Mouse (Mus musculus) limb, embryonic 15.5 days (tissue): ENCODE measurements around the gene Kif13a. TPM values are rescaled to one million over a fixed set of nuclear protein-coding genes. Genes with fewer than 3 reads are reported as not detected.

Experiments
- ATAC-seq: fragments of 200-750 bp; cut with Nextera tagmentation; 2 replicates; pipeline ENCODE4 v1.8.0; 2017; ENCODE audit warnings: low read depth, moderate TSS enrichment; ENCODE audit not compliant: insufficient number of reproducible peaks, low FRiP score, low TSS enrichment
- H3K27ac ChIP-seq: fragments of 300-500 bp; sonication (generic); 2 replicates; pipeline ENCODE4 v1.5.1; 2015; ENCODE audit warnings: moderate library complexity, mild to moderate bottlenecking, inconsistent platforms
- H3K27me3 ChIP-seq: fragments of 300-500 bp; sonication (generic); 2 replicates; pipeline ENCODE4 v1.6.1; 2015; ENCODE audit warnings: inconsistent platforms
- H3K36me3 ChIP-seq: fragments of 300-500 bp; sonication (generic); 2 replicates; pipeline ENCODE4 v1.6.1; 2015; ENCODE audit warnings: inconsistent platforms
- H3K4me1 ChIP-seq: fragments of 300-500 bp; sonication (generic); 2 replicates; pipeline ENCODE4 v1.6.1; 2015; ENCODE audit warnings: inconsistent platforms
- H3K4me2 ChIP-seq: fragments of 300-500 bp; sonication (generic); 2 replicates; pipeline ENCODE4 v1.6.1; 2015; ENCODE audit warnings: mild to moderate bottlenecking, inconsistent platforms
- H3K4me3 ChIP-seq: fragments of 300-500 bp; sonication (generic); 2 replicates; pipeline ENCODE4 v1.5.1; 2015; ENCODE audit warnings: mild to moderate bottlenecking, inconsistent platforms
- H3K9ac ChIP-seq: fragments of 300-500 bp; sonication (generic); 2 replicates; pipeline ENCODE4 v1.6.1; 2015; ENCODE audit warnings: inconsistent platforms
- H3K9me3 ChIP-seq: fragments of 300-500 bp; sonication (generic); 2 replicates; pipeline ENCODE4 v1.6.1; 2016; ENCODE audit warnings: inconsistent platforms
- WGBS: fragments of 180-500 bp; shearing (Covaris S2); methylation state at CpG from one replicate; pipeline ENCODE4 v1.1.7; 2015; 5-methylcytosine and 5-hydroxymethylcytosine counted together
- polyA plus RNA-seq: library from polyadenylated mRNA; unstranded; fragments of >200 nt; fragmentation: Nextera tagmentation; extraction: Ambion mirVana; gene quantifications from 2 replicates; pipeline ENCODE4 v1.2.1, GENCODE M21; 2015

Gene Kif13a
- polyA plus RNA-seq, 1 experiment from 2014 or later, result 23.7 TPM

- Histone ChIP-seq H3K9me3 (no peaks in the 10 kb centered on the region), H3K4me1 (peaks cover 14% of the 10 kb centered on the region), H3K27me3 (no peaks in the 10 kb centered on the region), H3K4me2 (no peak overlapping the region), H3K36me3 (no peaks in the 10 kb centered on the region), H3K4me3 (no peak overlapping the region), H3K27ac (no peak overlapping the region), H3K9ac (no peak overlapping the region)
- no peak for ATAC-seq
- WGBS, result 70% methylated on average over 6 of the region's 6 CpGs
Observed at GRCm38 (mm10) chr13:46880243-46880642, 49.4 kb downstream of the Kif13a start.

GRCm38 (mm10) chr13:46877049-46877448, 52.6 kb downstream of the Kif13a start:
- Histone ChIP-seq H3K4me1 (peaks cover 9% of the 10 kb centered on the region; the same call in 1 of the 2 replicates), H3K4me3 (no peak overlapping the region), H3K9ac (no peak overlapping the region), H3K27me3 (no peaks in the 10 kb centered on the region), H3K9me3 (no peaks in the 10 kb centered on the region), H3K36me3 (no peaks in the 10 kb centered on the region), H3K27ac (no peak overlapping the region), H3K4me2 (no peak overlapping the region)
- 87% methylated on average over 4 of the region's 4 CpGs for WGBS
- no peak for ATAC-seq

GRCm38 (mm10) chr13:46875377-46875776, 54.3 kb downstream of the Kif13a start:
- Histone ChIP-seq H3K4me3 (no peak overlapping the region), H3K36me3 (no peaks in the 10 kb centered on the region), H3K27me3 (no peaks in the 10 kb centered on the region), H3K27ac (no peak overlapping the region), H3K4me2 (no peak overlapping the region), H3K9me3 (no peaks in the 10 kb centered on the region), H3K4me1 (peaks cover 12% of the 10 kb centered on the region; the same call in 1 of the 2 replicates), H3K9ac (no peak overlapping the region)
- 45% methylated on average over 6 of the region's 6 CpGs for WGBS
- no peak for ATAC-seq

GRCm38 (mm10) chr13:46872732-46873131, 56.9 kb downstream of the Kif13a start:
- Histone ChIP-seq H3K4me1 (peaks cover 12% of the 10 kb centered on the region; the same call in 1 of the 2 replicates), H3K9me3 (no peaks in the 10 kb centered on the region), H3K27ac (no peak overlapping the region), H3K27me3 (no peaks in the 10 kb centered on the region), H3K4me2 (no peak overlapping the region), H3K4me3 (no peak overlapping the region), H3K9ac (no peak overlapping the region), H3K36me3 (no peaks in the 10 kb centered on the region)
- no peak for ATAC-seq
- WGBS, result 64% methylated on average over 11 of the region's 11 CpGs

GRCm38 (mm10) chr13:46872194-46872593, 57.5 kb downstream of the Kif13a start:
- H3K36me3 ChIP-seq, result no peaks in the 10 kb centered on the region

GRCm38 (mm10) chr13:46869464-46869863, 60.2 kb downstream of the Kif13a start:
- Histone ChIP-seq H3K27ac (no peak overlapping the region), H3K4me3 (no peak overlapping the region), H3K4me1 (peaks cover 8% of the 10 kb centered on the region; the same call in 1 of the 2 replicates), H3K9me3 (no peaks in the 10 kb centered on the region), H3K4me2 (no peak overlapping the region), H3K9ac (no peak overlapping the region), H3K27me3 (no peaks in the 10 kb centered on the region), H3K36me3 (no peaks in the 10 kb centered on the region)
- 79% methylated on average over 13 of the region's 13 CpGs for WGBS
- ATAC-seq, result no peak

More at GRCm38 (mm10) chr13:46872194-46872593, 57.5 kb downstream of the Kif13a start:
- no peak overlapping the region for H3K4me3 ChIP-seq
- H3K9me3 ChIP-seq, result no peaks in the 10 kb centered on the region
- no peak overlapping the region for H3K9ac ChIP-seq
- peaks cover 8% of the 10 kb centered on the region; the same call in 1 of the 2 replicates for H3K4me1 ChIP-seq
- no peak for ATAC-seq
- no peaks in the 10 kb centered on the region for H3K27me3 ChIP-seq
- no peak overlapping the region for H3K4me2 ChIP-seq
- WGBS, result 53% methylated on average over 6 of the region's 6 CpGs
- H3K27ac ChIP-seq, result no peak overlapping the region

GRCm38 (mm10) chr13:46863169-46863748, 66.4 kb downstream of the Kif13a start:
- no peak for ATAC-seq
- Histone ChIP-seq H3K4me3 (no peak overlapping the region), H3K9me3 (no peaks in the 10 kb centered on the region), H3K27me3 (no peaks in the 10 kb centered on the region), H3K27ac (no peak overlapping the region), H3K36me3 (no peaks in the 10 kb centered on the region), H3K4me1 (no peaks in the 10 kb centered on the region), H3K9ac (no peak overlapping the region), H3K4me2 (no peak overlapping the region)
- WGBS, result 84% methylated on average over 3 of the region's 3 CpGs

- WGBS, result 89% methylated on average over 2 of the region's 2 CpGs
Observed at GRCm38 (mm10) chr13:46859876-46860275, 69.8 kb downstream of the Kif13a start.

GRCm38 (mm10) chr13:46859173-46859572, 70.5 kb downstream of the Kif13a start:
- Histone ChIP-seq H3K27ac (no peak overlapping the region), H3K9me3 (no peaks in the 10 kb centered on the region), H3K4me1 (no peaks in the 10 kb centered on the region), H3K4me3 (no peak overlapping the region), H3K27me3 (no peaks in the 10 kb centered on the region), H3K4me2 (no peak overlapping the region), H3K9ac (no peak overlapping the region), H3K36me3 (no peaks in the 10 kb centered on the region)
- WGBS, result 93% methylated on average over 2 of the region's 2 CpGs
- ATAC-seq, result no peak

More at GRCm38 (mm10) chr13:46859876-46860275, 69.8 kb downstream of the Kif13a start:
- no peak overlapping the region for H3K4me3 ChIP-seq
- no peak overlapping the region for H3K9ac ChIP-seq
- no peaks in the 10 kb centered on the region for H3K4me1 ChIP-seq
- ATAC-seq, result no peak
- H3K36me3 ChIP-seq, result no peaks in the 10 kb centered on the region
- no peak overlapping the region for H3K27ac ChIP-seq
- no peaks in the 10 kb centered on the region for H3K27me3 ChIP-seq
- H3K9me3 ChIP-seq, result no peaks in the 10 kb centered on the region
- no peak overlapping the region for H3K4me2 ChIP-seq

- Histone ChIP-seq H3K9me3 (no peaks in the 10 kb centered on the region), H3K4me1 (no peaks in the 10 kb centered on the region), H3K4me3 (no peak overlapping the region), H3K27ac (no peak overlapping the region), H3K4me2 (no peak overlapping the region), H3K36me3 (no peaks in the 10 kb centered on the region), H3K27me3 (no peaks in the 10 kb centered on the region), H3K9ac (no peak overlapping the region)
- no peak for ATAC-seq
- 71% methylated on average over 8 of the region's 8 CpGs for WGBS
Observed at GRCm38 (mm10) chr13:46858835-46859152, 70.9 kb downstream of the Kif13a start.

GRCm38 (mm10) chr13:46858143-46858834, 71.4 kb downstream of the Kif13a start:
- H3K9me3 ChIP-seq, result no peaks in the 10 kb centered on the region
- no peak overlapping the region for H3K4me2 ChIP-seq
- no peak for ATAC-seq
- H3K4me3 ChIP-seq, result no peak overlapping the region
- H3K9ac ChIP-seq, result no peak overlapping the region
- H3K36me3 ChIP-seq, result no peaks in the 10 kb centered on the region
- H3K27ac ChIP-seq, result no peak overlapping the region
- no peaks in the 10 kb centered on the region for H3K4me1 ChIP-seq
- H3K27me3 ChIP-seq, result no peaks in the 10 kb centered on the region
- 91% methylated on average over 8 of the region's 8 CpGs for WGBS

- Histone ChIP-seq H3K27ac (no peak overlapping the region), H3K9me3 (no peaks in the 10 kb centered on the region), H3K4me2 (no peak overlapping the region), H3K4me3 (no peak overlapping the region), H3K4me1 (no peaks in the 10 kb centered on the region; the same call in 1 of the 2 replicates), H3K36me3 (no peaks in the 10 kb centered on the region), H3K9ac (no peak overlapping the region), H3K27me3 (no peaks in the 10 kb centered on the region)
- WGBS, result 85% methylated on average over 5 of the region's 5 CpGs
- no peak for ATAC-seq
Observed at GRCm38 (mm10) chr13:46854456-46854855, 75.2 kb downstream of the Kif13a start.
